Mouse (Mus musculus): ENCODE data around the gene Atg13. TPM values are rescaled to one million over a fixed set of nuclear protein-coding genes. Genes with fewer than 3 reads are reported as not detected.

Gene Atg13
- polyA plus RNA-seq, 1 experiment from 2014 or later, result 29.7 TPM

- no peaks in the 10 kb centered on the region for H3K9me3 ChIP-seq (replicated peaks)
- H3K27me3 ChIP-seq (ENCODE audit: low read depth, poor library complexity, severe bottlenecking), result no peaks in the 10 kb centered on the region
- peaks cover 36% of the 10 kb centered on the region for H3K36me3 ChIP-seq
- WGBS, result 88% methylated on average over 6 of the region's 6 CpGs
- DNase-seq (ENCODE audit: low spot score), result no peak
- H3K27ac ChIP-seq, result no peak overlapping the region
- H3K4me1 ChIP-seq, result no peaks in the 10 kb centered on the region
- H3K4me3 ChIP-seq, result no peak overlapping the region
Measured at GRCm38 (mm10) chr2:91718276-91718675, 7.9 kb upstream of the Atg13 start.

GRCm38 (mm10) chr2:91714921-91715320 is 4.5 kb upstream of the Atg13 start:
- Histone ChIP-seq H3K9me3 (replicated peaks) (no peaks in the 10 kb centered on the region), H3K36me3 (peaks cover 30% of the 10 kb centered on the region), H3K27me3 (ENCODE audit: low read depth, poor library complexity, severe bottlenecking) (no peaks in the 10 kb centered on the region), H3K4me3 (no peak overlapping the region), H3K27ac (no peak overlapping the region), H3K4me1 (peaks cover 6% of the 10 kb centered on the region)
- WGBS, result 98% methylated on average over 1 of the region's 1 CpGs
- DNase-seq (ENCODE audit: low spot score), result no peak

- H3K27me3 ChIP-seq (ENCODE audit: low read depth, poor library complexity, severe bottlenecking), result no peaks in the 10 kb centered on the region
- peak overlapping the region; percentile 80 for H3K4me3 ChIP-seq
- DNase-seq (ENCODE audit: low spot score), result peak; percentile 33
- H3K27ac ChIP-seq, result peak overlapping the region; percentile 96
- H3K4me1 ChIP-seq, result peaks cover 13% of the 10 kb centered on the region
- no peaks in the 10 kb centered on the region for H3K9me3 ChIP-seq (replicated peaks)
- H3K36me3 ChIP-seq, result peaks cover 18% of the 10 kb centered on the region
- 5% methylated on average over 8 of the region's 8 CpGs for WGBS
Measured at GRCm38 (mm10) chr2:91711256-91711925, 1.0 kb upstream of the Atg13 start.

GRCm38 (mm10) chr2:91708361-91708760 is 2.0 kb downstream of the Atg13 start:
- H3K4me3 ChIP-seq, result no peak overlapping the region
- H3K4me1 ChIP-seq, result peaks cover 13% of the 10 kb centered on the region
- H3K36me3 ChIP-seq, result peaks cover 9% of the 10 kb centered on the region; the same call in 1 of the 2 replicates
- no peaks in the 10 kb centered on the region for H3K9me3 ChIP-seq (replicated peaks)
- H3K27ac ChIP-seq, result no peak overlapping the region
- H3K27me3 ChIP-seq (ENCODE audit: low read depth, poor library complexity, severe bottlenecking), result no peaks in the 10 kb centered on the region
- DNase-seq (ENCODE audit: low spot score), result no peak
- WGBS, result 95% methylated on average over 6 of the region's 6 CpGs

- H3K4me3 ChIP-seq, result no peak overlapping the region
- no peak for DNase-seq (ENCODE audit: low spot score)
Measured at GRCm38 (mm10) chr2:91706456-91706855, 3.9 kb downstream of the Atg13 start.

GRCm38 (mm10) chr2:91705736-91706135 is 4.6 kb downstream of the Atg13 start:
- Histone ChIP-seq H3K9me3 (replicated peaks) (no peaks in the 10 kb centered on the region), H3K27me3 (ENCODE audit: low read depth, poor library complexity, severe bottlenecking) (no peaks in the 10 kb centered on the region), H3K36me3 (no peaks in the 10 kb centered on the region), H3K4me1 (peaks cover 7% of the 10 kb centered on the region), H3K4me3 (no peak overlapping the region), H3K27ac (no peak overlapping the region)
- DNase-seq (ENCODE audit: low spot score), result no peak
- WGBS, result 90% methylated on average over 6 of the region's 6 CpGs

More at GRCm38 (mm10) chr2:91706456-91706855, 3.9 kb downstream of the Atg13 start:
- H3K4me1 ChIP-seq, result peaks cover 9% of the 10 kb centered on the region
- no peaks in the 10 kb centered on the region for H3K27me3 ChIP-seq (ENCODE audit: low read depth, poor library complexity, severe bottlenecking)
- no peaks in the 10 kb centered on the region for H3K9me3 ChIP-seq (replicated peaks)
- H3K27ac ChIP-seq, result no peak overlapping the region
- no peaks in the 10 kb centered on the region for H3K36me3 ChIP-seq

GRCm38 (mm10) chr2:91701366-91701765 is 9.0 kb downstream of the Atg13 start:
- H3K36me3 ChIP-seq, result no peaks in the 10 kb centered on the region
- H3K27me3 ChIP-seq (ENCODE audit: low read depth, poor library complexity, severe bottlenecking), result no peaks in the 10 kb centered on the region
- no peak overlapping the region for H3K4me3 ChIP-seq
- WGBS, result 95% methylated on average over 2 of the region's 2 CpGs
- no peak overlapping the region for H3K27ac ChIP-seq
- no peaks in the 10 kb centered on the region for H3K4me1 ChIP-seq
- no peaks in the 10 kb centered on the region for H3K9me3 ChIP-seq (replicated peaks)
- no peak for DNase-seq (ENCODE audit: low spot score)

- no peak overlapping the region for H3K27ac ChIP-seq
- no peaks in the 10 kb centered on the region for H3K27me3 ChIP-seq (ENCODE audit: low read depth, poor library complexity, severe bottlenecking)
- peaks cover 12% of the 10 kb centered on the region for H3K36me3 ChIP-seq
Measured at GRCm38 (mm10) chr2:91699225-91699624, 11.2 kb downstream of the Atg13 start.

GRCm38 (mm10) chr2:91696225-91696590 is 14.2 kb downstream of the Atg13 start:
- peaks cover 31% of the 10 kb centered on the region for H3K36me3 ChIP-seq
- H3K4me3 ChIP-seq, result no peak overlapping the region
- no peak overlapping the region for H3K27ac ChIP-seq
- no peak for DNase-seq (ENCODE audit: low spot score)
- no peaks in the 10 kb centered on the region for H3K4me1 ChIP-seq
- WGBS, result 94% methylated on average over 1 of the region's 1 CpGs
- H3K27me3 ChIP-seq (ENCODE audit: low read depth, poor library complexity, severe bottlenecking), result no peaks in the 10 kb centered on the region
- no peaks in the 10 kb centered on the region for H3K9me3 ChIP-seq (replicated peaks)

More at GRCm38 (mm10) chr2:91699225-91699624, 11.2 kb downstream of the Atg13 start:
- WGBS, result 91% methylated on average over 1 of the region's 1 CpGs
- H3K9me3 ChIP-seq (replicated peaks), result no peaks in the 10 kb centered on the region
- H3K4me3 ChIP-seq, result no peak overlapping the region
- no peaks in the 10 kb centered on the region for H3K4me1 ChIP-seq
- DNase-seq (ENCODE audit: low spot score), result no peak

GRCm38 (mm10) chr2:91695436-91696224 is 14.7 kb downstream of the Atg13 start:
- no peak for DNase-seq (ENCODE audit: low spot score)
- WGBS, result 93% methylated on average over 10 of the region's 10 CpGs
- no peaks in the 10 kb centered on the region for H3K4me1 ChIP-seq
- peaks cover 33% of the 10 kb centered on the region for H3K36me3 ChIP-seq
- H3K4me3 ChIP-seq, result no peak overlapping the region
- no peak overlapping the region for H3K27ac ChIP-seq
- H3K9me3 ChIP-seq (replicated peaks), result no peaks in the 10 kb centered on the region
- H3K27me3 ChIP-seq (ENCODE audit: low read depth, poor library complexity, severe bottlenecking), result no peaks in the 10 kb centered on the region

- Histone ChIP-seq H3K9me3 (replicated peaks) (no peaks in the 10 kb centered on the region), H3K27me3 (ENCODE audit: low read depth, poor library complexity, severe bottlenecking) (no peaks in the 10 kb centered on the region), H3K4me3 (no peak overlapping the region), H3K4me1 (no peaks in the 10 kb centered on the region), H3K27ac (no peak overlapping the region), H3K36me3 (peaks cover 74% of the 10 kb centered on the region)
- no peak for DNase-seq (ENCODE audit: low spot score)
- 90% methylated on average over 7 of the region's 7 CpGs for WGBS
Measured at GRCm38 (mm10) chr2:91689452-91689851, 20.9 kb downstream of the Atg13 start.

GRCm38 (mm10) chr2:91683919-91684318 is 26.5 kb downstream of the Atg13 start:
- Histone ChIP-seq H3K27ac (no peak overlapping the region), H3K27me3 (ENCODE audit: low read depth, poor library complexity, severe bottlenecking) (no peaks in the 10 kb centered on the region), H3K4me3 (no peak overlapping the region), H3K36me3 (peaks cover 94% of the 10 kb centered on the region), H3K9me3 (replicated peaks) (no peaks in the 10 kb centered on the region), H3K4me1 (no peaks in the 10 kb centered on the region)
- no peak for DNase-seq (ENCODE audit: low spot score)
- 78% methylated on average over 8 of the region's 8 CpGs for WGBS

GRCm38 (mm10) chr2:91682850-91683249 is 27.5 kb downstream of the Atg13 start:
- Histone ChIP-seq H3K27me3 (ENCODE audit: low read depth, poor library complexity, severe bottlenecking) (no peaks in the 10 kb centered on the region), H3K36me3 (peaks cover 95% of the 10 kb centered on the region), H3K9me3 (replicated peaks) (no peaks in the 10 kb centered on the region), H3K27ac (no peak overlapping the region), H3K4me3 (no peak overlapping the region), H3K4me1 (no peaks in the 10 kb centered on the region)
- no peak for DNase-seq (ENCODE audit: low spot score)
- WGBS, result 60% methylated on average over 4 of the region's 4 CpGs

Measured in limb, embryonic 10.5 days (tissue).